ENCODE assay signal across 29 mouse cellular contexts in the genomic region with DNA sequence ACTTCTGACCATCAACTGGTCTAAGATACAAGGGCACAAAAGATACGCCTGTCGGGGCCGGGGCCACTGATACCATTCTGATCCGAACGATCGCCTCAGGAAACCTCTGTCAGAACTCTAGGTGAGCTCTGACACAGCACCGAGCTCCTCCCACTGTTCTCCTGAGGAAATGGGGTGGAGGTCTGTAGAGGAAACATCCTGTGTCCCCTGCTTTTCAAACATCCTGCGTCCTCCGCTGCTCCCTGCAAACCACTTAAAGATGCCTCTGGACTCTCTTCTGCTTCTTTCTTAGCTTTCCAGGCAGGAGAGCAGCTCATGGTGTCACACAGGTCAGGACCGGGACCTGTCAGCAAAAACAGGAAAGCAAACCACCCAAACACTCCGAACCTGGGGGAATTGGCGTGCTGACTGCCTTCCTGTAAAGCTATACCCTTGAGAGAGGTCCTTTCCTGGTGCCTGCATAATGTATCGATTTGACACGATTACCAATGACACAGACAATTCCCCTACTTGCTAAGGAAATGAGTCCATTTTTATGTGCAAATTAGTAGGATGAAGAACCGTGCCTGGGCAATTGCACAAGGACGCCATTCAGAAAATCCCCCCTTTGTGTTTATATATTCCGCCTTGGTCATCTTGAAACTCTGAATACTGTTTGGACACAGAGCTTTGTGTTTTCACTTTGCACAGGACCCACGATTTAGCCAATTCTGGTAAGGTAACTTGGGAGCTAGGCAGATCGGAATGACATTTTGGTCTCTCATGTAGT. TPM values are rescaled to one million over a fixed set of nuclear protein-coding genes. Genes with fewer than 3 reads are reported as not detected.
DNase-seq lines count a peak whose midpoint lies in the region; ATAC-seq lines count a peak whose summit lies in the region.
"Had no signal": no experiment of that assay in that cellular context is flagged by ENCODE, and none has a peak within 500 bp of the region (broad histone marks: within the 10 kb centered on the region; RNA-seq: fewer than 3 reads in every experiment).

No protein-coding gene starts in this region.

- no peaks in the 10 kb centered on the region for H3K36me3 ChIP-seq in heart, embryonic 13.5 days
- H3K36me3 ChIP-seq in heart, embryonic 10.5 days: no peaks in the 10 kb centered on the region
- no peaks in the 10 kb centered on the region for H3K36me3 ChIP-seq in midbrain, embryonic 14.5 days (ENCODE audit: control insufficient read depth, insufficient read depth, low read length)
- H3K36me3 ChIP-seq in midbrain, embryonic 11.5 days (ENCODE audit: control insufficient read depth, insufficient read depth, low read length): no peaks in the 10 kb centered on the region
- H3K36me3 ChIP-seq: embryonic facial prominence, embryonic 12.5 days; hindbrain, embryonic 12.5 days; midbrain, embryonic 10.5 days; neural tube, embryonic 13.5 days had no signal

- H3K27ac ChIP-seq in heart, embryonic 13.5 days (replicated peaks): no peak overlapping the region
- no peak overlapping the region for H3K27ac ChIP-seq in heart, embryonic 10.5 days
- no peak overlapping the region for H3K27ac ChIP-seq in midbrain, embryonic 14.5 days (replicated peaks; ENCODE audit: low read depth, low read length)
- no peak overlapping the region for H3K27ac ChIP-seq in midbrain, embryonic 11.5 days (ENCODE audit: low read depth, low read length)
- H3K27ac ChIP-seq: embryonic facial prominence, embryonic 12.5 days; hindbrain, embryonic 12.5 days; layer of hippocampus, adult 2 months; liver, embryonic 14.5 days; midbrain, embryonic 10.5 days; neural tube, embryonic 13.5 days had no signal

- no peak for DNase-seq in heart, embryonic 10.5 days (ENCODE audit: low spot score)
- DNase-seq in midbrain, embryonic 14.5 days: peak; percentile 23
- no peak for DNase-seq in midbrain, embryonic 11.5 days (ENCODE audit: low spot score, missing footprints)
- DNase-seq in layer of hippocampus, postnatal 36 days: no peak
- DNase-seq in layer of hippocampus, adult 8-10 months (ENCODE audit: low spot score in 2 of 2): no peak
- DNase-seq: adrenal gland, postnatal 10 days; cerebellum, adult 11 months; cerebellum, adult 9-10 months; embryo, embryonic 11 days; gastrocnemius, postnatal 14 days; heart, postnatal 14 days; kidney, adult 18-20 months; kidney, postnatal 36 days; liver; lung, adult 2 months; right cerebral cortex, postnatal 14 days had no signal

- 0 out of 2 replicates have a peak, but pooled peaks cover 3% of the 10 kb centered on the region for H3K4me1 ChIP-seq in heart, embryonic 13.5 days
- peaks cover 8% of the 10 kb centered on the region for H3K4me1 ChIP-seq in heart, embryonic 10.5 days
- 0 out of 2 replicates have a peak, but pooled peaks cover 3% of the 10 kb centered on the region for H3K4me1 ChIP-seq in midbrain, embryonic 14.5 days (ENCODE audit: control insufficient read depth, insufficient read depth, low read length)
- H3K4me1 ChIP-seq in midbrain, embryonic 11.5 days (ENCODE audit: control insufficient read depth, insufficient read depth, low read length): no peaks in the 10 kb centered on the region
- H3K4me1 ChIP-seq: embryonic facial prominence, embryonic 12.5 days; midbrain, embryonic 10.5 days; neural tube, embryonic 13.5 days had no signal

- H3K4me2 ChIP-seq in heart, embryonic 13.5 days: 0 out of 2 replicates have a peak overlapping the region, but pooled peaks have one; percentile 7
- H3K4me2 ChIP-seq in midbrain, embryonic 14.5 days (ENCODE audit: low read length): no peak overlapping the region
- H3K4me2 ChIP-seq in midbrain, embryonic 11.5 days: no peak overlapping the region
- H3K4me2 ChIP-seq: embryonic facial prominence, embryonic 12.5 days; heart, embryonic 11.5 days; hindbrain, embryonic 12.5 days; neural tube, embryonic 13.5 days had no signal

- no peaks in the 10 kb centered on the region for H3K9me3 ChIP-seq in heart, embryonic 13.5 days
- no peaks in the 10 kb centered on the region for H3K9me3 ChIP-seq in heart, embryonic 10.5 days
- no peaks in the 10 kb centered on the region for H3K9me3 ChIP-seq in midbrain, embryonic 14.5 days (ENCODE audit: control insufficient read depth, low read length)
- no peaks in the 10 kb centered on the region for H3K9me3 ChIP-seq in midbrain, embryonic 11.5 days (ENCODE audit: control insufficient read depth, low read length)
- H3K9me3 ChIP-seq: embryonic facial prominence, embryonic 12.5 days; hindbrain, embryonic 12.5 days; midbrain, embryonic 10.5 days; neural tube, embryonic 13.5 days had no signal

- H3K27me3 ChIP-seq in heart, embryonic 13.5 days (replicated peaks): 0 out of 2 replicates have a peak, but pooled peaks cover 3% of the 10 kb centered on the region
- H3K27me3 ChIP-seq in heart, embryonic 10.5 days (ENCODE audit: insufficient read depth, poor library complexity, severe bottlenecking): no peaks in the 10 kb centered on the region
- no peaks in the 10 kb centered on the region for H3K27me3 ChIP-seq in midbrain, embryonic 14.5 days (ENCODE audit: control insufficient read depth, insufficient read depth, low read length)
- no peaks in the 10 kb centered on the region for H3K27me3 ChIP-seq in midbrain, embryonic 11.5 days (ENCODE audit: control insufficient read depth, insufficient read depth, low read length)
- H3K27me3 ChIP-seq: embryonic facial prominence, embryonic 12.5 days; hindbrain, embryonic 12.5 days; neural tube, embryonic 13.5 days had no signal

- no peak overlapping the region for H3K4me3 ChIP-seq in heart, embryonic 13.5 days
- no peak overlapping the region for H3K4me3 ChIP-seq in heart, embryonic 10.5 days
- no peak overlapping the region for H3K4me3 ChIP-seq in midbrain, embryonic 14.5 days (replicated peaks; ENCODE audit: low read depth, low read length)
- H3K4me3 ChIP-seq in midbrain, embryonic 11.5 days (ENCODE audit: low read depth, low read length): no peak overlapping the region
- H3K4me3 ChIP-seq: embryonic facial prominence, embryonic 12.5 days; hindbrain, embryonic 12.5 days; layer of hippocampus, adult 2 months; midbrain, embryonic 10.5 days; myocyte; neural tube, embryonic 13.5 days had no signal

- no peak overlapping the region for H3K9ac ChIP-seq in heart, embryonic 13.5 days
- H3K9ac ChIP-seq in midbrain, embryonic 14.5 days (replicated peaks; ENCODE audit: low read length): no peak overlapping the region
- no peak overlapping the region for H3K9ac ChIP-seq in midbrain, embryonic 11.5 days (ENCODE audit: low read length)
- H3K9ac ChIP-seq: embryonic facial prominence, embryonic 12.5 days; hindbrain, embryonic 12.5 days; liver, embryonic 14.5 days; neural tube, embryonic 13.5 days had no signal

- WGBS in heart, embryonic 13.5 days: 47% methylated on average over 19 of the region's 19 CpGs
- whole genome bisulfite sequencing in heart, embryonic 10.5 days: 53% methylated on average over 19 of the region's 19 CpGs
- 60% methylated on average over 19 of the region's 19 CpGs for WGBS in midbrain, embryonic 14.5 days
- WGBS in midbrain, embryonic 11.5 days: 69% methylated on average over 19 of the region's 19 CpGs

- ATAC-seq in heart, embryonic 13.5 days (ENCODE audit: extremely low read depth, insufficient number of reproducible peaks, low FRiP score, low TSS enrichment): no peak
- ATAC-seq in midbrain, embryonic 14.5 days (ENCODE audit: low FRiP score, low TSS enrichment): no peak
- ATAC-seq in midbrain, embryonic 11.5 days (ENCODE audit: low FRiP score): no peak
- ATAC-seq in activated CD4-positive, CD25-positive, alpha-beta regulatory T cell, adult 4 months: peak; percentile 54
- ATAC-seq: forebrain, embryonic 14.5 days had no signal

RNA-seq across cellular contexts. Expression of gene Kcnj15, which starts 58.4 kb away (rescaled TPM):
- polyA plus RNA-seq in heart, embryonic 13.5 days (2015; fragmentation: Nextera tagmentation; extraction: Ambion mirVana): 0.80 and 2.0 TPM in 2 replicates
- 0.26 and 0.41 TPM in 2 replicates for polyA plus RNA-seq in heart, embryonic 10.5 days (2016; fragmentation: Nextera tagmentation; extraction: Ambion mirVana)
- 0.09 TPM in 1 of 2 replicates, not detected in the other for polyA plus RNA-seq in midbrain, embryonic 14.5 days (2014; fragmentation: Nextera tagmentation; extraction: Ambion mirVana)
- polyA plus RNA-seq in midbrain, embryonic 11.5 days (2014; fragmentation: Nextera tagmentation; extraction: Ambion mirVana): 0.16 TPM in 1 of 2 replicates, not detected in the other
- 1 to 10 TPM in 1 of 2 experiments, under 1 TPM in 1; 0.79 to 1.4 TPM for polyA plus RNA-seq in activated CD4-positive, CD25-positive, alpha-beta regulatory T cell, adult 4 months (2017; shearing (Covaris generic))
- not detected for total RNA-seq in layer of hippocampus, postnatal 36 days (2021)
- 1 to 10 TPM in 2 of 4 experiments, under 1 TPM in 2; 0.12 to 6.0 (median 3.1) TPM for total RNA-seq in layer of hippocampus, adult 8-10 months (2022)
- total RNA-seq: granulocyte monocyte progenitor cell, adult 5-6 weeks; midbrain, postnatal 0 days had no signal
